Mouse (Mus musculus): ENCODE data around the gene Gm11756. TPM values are rescaled to one million over a fixed set of nuclear protein-coding genes. Genes with fewer than 3 reads are reported as not detected.
"Not testable (repeated sequence)": the region's sequence is repeated elsewhere in the genome, so short reads cannot be mapped to it uniquely, and the experiment has no call there.

Gm11756 gene
- polyA plus RNA-seq (2015; fragmentation: Nextera tagmentation; extraction: Ambion mirVana): not detected in 2 replicates

- H3K4me1 ChIP-seq; H3K27ac ChIP-seq; H3K9ac ChIP-seq; H3K27me3 ChIP-seq (replicated peaks); H3K9me3 ChIP-seq; H3K36me3 ChIP-seq (replicated peaks); ATAC-seq (replicated peaks); H3K4me3 ChIP-seq; H3K4me2 ChIP-seq: not testable (repeated sequence)
- WGBS: 88% methylated on average over 6 of the region's 6 CpGs
These were observed at the start of gene Gm11756 for GRCm38 (mm10) chr4:73920660-73921059. Gene Gm11756 (minus strand): TSS chr4:73920760.

GRCm38 (mm10) chr4:73950375-73950896, 29.9 kb upstream of the Gm11756 start, which contains the start of gene 2310002L09Rik:
Gene 2310002L09Rik (minus strand): TSS chr4:73950846.
- 83% methylated on average over 8 of the region's 8 CpGs for WGBS
- H3K4me3 ChIP-seq: no peak within 1 kb of the TSS
- no peaks in the 10 kb centered on the region for H3K4me1 ChIP-seq
- H3K27ac ChIP-seq: no peak within 1 kb of the TSS
- no peaks in the 10 kb centered on the region for H3K9me3 ChIP-seq
- H3K27me3 ChIP-seq (replicated peaks): no peaks in the 10 kb centered on the region
- H3K9ac ChIP-seq: no peak within 1 kb of the TSS
- no peaks in the 10 kb centered on the region for H3K36me3 ChIP-seq (replicated peaks)
- H3K4me2 ChIP-seq: no peak within 1 kb of the TSS
- no peak for ATAC-seq (replicated peaks)

- not testable (repeated sequence) for H3K4me1 ChIP-seq; H3K4me3 ChIP-seq; H3K9ac ChIP-seq; H3K4me2 ChIP-seq; H3K27ac ChIP-seq; ATAC-seq (replicated peaks); H3K36me3 ChIP-seq (replicated peaks); H3K9me3 ChIP-seq; H3K27me3 ChIP-seq (replicated peaks)
- WGBS: no CpG with 5 or more reads among the region's 4 CpGs
These were observed 14.7 kb downstream of the Gm11756 start, which contains the start of gene Gm13871 for GRCm38 (mm10) chr4:73905853-73906252. Gene Gm13871 (minus strand): TSS chr4:73905953.

- H3K27me3 ChIP-seq (replicated peaks); H3K9ac ChIP-seq; H3K9me3 ChIP-seq; H3K4me3 ChIP-seq; ATAC-seq (replicated peaks); H3K4me1 ChIP-seq; H3K4me2 ChIP-seq; H3K27ac ChIP-seq; H3K36me3 ChIP-seq (replicated peaks): not testable (repeated sequence)
- WGBS: no CpG with 5 or more reads among the region's 4 CpGs
These were observed 29.5 kb downstream of the Gm11756 start, which contains the start of gene Gm11757 for GRCm38 (mm10) chr4:73891012-73891411. Gene Gm11757 (minus strand): TSS chr4:73891112.

- H3K27ac ChIP-seq; H3K36me3 ChIP-seq (replicated peaks); H3K27me3 ChIP-seq (replicated peaks); H3K4me3 ChIP-seq; ATAC-seq (replicated peaks); H3K4me1 ChIP-seq; H3K4me2 ChIP-seq; H3K9ac ChIP-seq; H3K9me3 ChIP-seq: not testable (repeated sequence)
- WGBS: no CpG with 5 or more reads among the region's 4 CpGs
These were observed 44.4 kb downstream of the Gm11756 start, which contains the start of gene Gm11758 for GRCm38 (mm10) chr4:73876166-73876565. Gene Gm11758 (minus strand): TSS chr4:73876266.

Other genes starting within 250 kb of the Gm11756 start
- not detected in 2 replicates for gene Gm428, start 237.2 kb downstream of the Gm11756 start, polyA plus RNA-seq (2015; fragmentation: Nextera tagmentation; extraction: Ambion mirVana)
- 0.28 and 0.54 TPM in 2 replicates for gene Rasef, start 129.8 kb downstream of the Gm11756 start, polyA plus RNA-seq (2015; fragmentation: Nextera tagmentation; extraction: Ambion mirVana)
- gene Gm11758, start 44.5 kb downstream of the Gm11756 start, polyA plus RNA-seq (2015; fragmentation: Nextera tagmentation; extraction: Ambion mirVana): not detected in 2 replicates
- not detected in 2 replicates for gene Gm11757, start 29.6 kb downstream of the Gm11756 start, polyA plus RNA-seq (2015; fragmentation: Nextera tagmentation; extraction: Ambion mirVana)
- not detected in 2 replicates for gene Gm13871, start 14.8 kb downstream of the Gm11756 start, polyA plus RNA-seq (2015; fragmentation: Nextera tagmentation; extraction: Ambion mirVana)
- not detected in 2 replicates for gene 2310002L09Rik, start 30.1 kb upstream of the Gm11756 start, polyA plus RNA-seq (2015; fragmentation: Nextera tagmentation; extraction: Ambion mirVana)
- gene Frmd3, start 92.7 kb upstream of the Gm11756 start, polyA plus RNA-seq (2015; fragmentation: Nextera tagmentation; extraction: Ambion mirVana): 33.9 and 37.3 TPM in 2 replicates